Mouse (Mus musculus) heart, adult 2 months (tissue): ENCODE measurements at regions not wholly inside any gene's neighbourhood (a gene's known extent, or its start where the extent isn't known, plus 50 kb on each side); places are given as distances from the start of the nearest gene placed in this dataset.

Experiments
- DNase-seq, 2 experiments: peaks; one replicate each; pipeline ENCODE4 v3.0.0; 2021
- H3K27ac ChIP-seq: fragments of 200-600 bp; 2 replicates; pipeline ENCODE4 v1.8.1; 2022
- H3K27me3 ChIP-seq: fragments of 200-500 bp; 2 replicates; pipeline ENCODE4 v1.6.1; 2012; ENCODE audit warnings: mild to moderate bottlenecking, low read length, inconsistent platforms, mixed read lengths; ENCODE audit not compliant: control insufficient read depth, insufficient read depth
- H3K36me3 ChIP-seq: fragments of 200-500 bp; 2 replicates; pipeline ENCODE4 v1.6.1; 2012; ENCODE audit warnings: low read length, inconsistent platforms; ENCODE audit not compliant: control insufficient read depth, insufficient read depth
- H3K4me1 ChIP-seq: fragments of 200-500 bp; 2 replicates; pipeline ENCODE4 v1.6.1; 2011; ENCODE audit warnings: low read length; ENCODE audit not compliant: control insufficient read depth, insufficient read depth
- H3K4me3 ChIP-seq: fragments of 200-600 bp; 2 replicates; pipeline ENCODE4 v1.8.1; 2022
- H3K79me2 ChIP-seq: fragments of 200-500 bp; replicated peaks from 2 replicates; pipeline ENCODE4 v1.6.1; 2012; ENCODE audit warnings: mild to moderate bottlenecking, inconsistent platforms, low read length, moderate library complexity, mixed read lengths; ENCODE audit not compliant: control insufficient read depth, insufficient read depth
- H3K9ac ChIP-seq: fragments of 200-500 bp; 2 replicates; pipeline ENCODE4 v1.6.1; 2012; ENCODE audit warnings: low read depth, mild to moderate bottlenecking, control low read depth, inconsistent platforms, low read length, mixed read lengths
- CTCF ChIP-seq: fragments of 200-600 bp; IDR thresholded peaks from 2 replicates; pipeline ENCODE4 v1.8.1; 2022; ENCODE audit warnings: antibody characterized with exemption, mild to moderate bottlenecking, moderate library complexity
- EP300 ChIP-seq: fragments of 200-500 bp; IDR thresholded peaks from 2 replicates; pipeline ENCODE4 v1.6.1; 2011; ENCODE audit warnings: low read depth, low read length, control low read depth; ENCODE audit not compliant: insufficient read depth
- POLR2A ChIP-seq: fragments of 200-500 bp; IDR thresholded peaks from 2 replicates; pipeline ENCODE4 v1.6.1; 2011; ENCODE audit warnings: mild to moderate bottlenecking, low read depth, low read length, control low read depth; ENCODE audit not compliant: insufficient read depth
- WGBS: fragments of 180-500 bp; shearing (Covaris S2); methylation state at CpG from one replicate; pipeline ENCODE4 v1.1.7; 2018; 5-methylcytosine and 5-hydroxymethylcytosine counted together
- intact Hi-C: fragments of 180-260 bp; cut with DNase I; formaldehyde crosslinking; loops from one replicate; pipeline ENCODE4 v1.15.1; 2025

DNA sequence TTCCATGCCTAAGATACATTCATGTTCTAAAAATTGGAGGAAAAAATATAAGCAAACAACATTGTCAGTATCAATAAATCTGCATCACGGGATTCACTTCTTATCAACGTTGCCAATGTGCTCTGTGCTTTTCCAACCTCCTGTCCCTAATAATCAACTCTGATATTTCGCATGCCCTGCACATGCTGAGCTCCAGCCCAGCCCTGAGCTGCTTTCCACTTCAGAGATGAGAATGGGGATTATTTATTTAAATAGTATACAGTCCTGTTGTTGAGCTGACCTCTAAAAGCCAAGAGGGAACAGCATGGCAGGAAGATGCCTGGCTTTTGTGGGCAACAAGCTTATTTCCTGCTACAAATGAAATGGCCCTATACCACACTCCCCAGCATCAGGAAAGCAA, 786.2 kb downstream of the Car8 start:
- Histone ChIP-seq H3K4me1 (no peaks in the 10 kb centered on the region), H3K4me3 (no peak overlapping the region), H3K27ac (no peak overlapping the region), H3K27me3 (no peaks in the 10 kb centered on the region), H3K9ac (no peak overlapping the region), H3K36me3 (no peaks in the 10 kb centered on the region), H3K79me2 (no peaks in the 10 kb centered on the region)
- WGBS, result 68% methylated on average over 3 of the region's 3 CpGs
- intact Hi-C loops, result no loop called here
- no peak for TF ChIP-seq EP300
- TF ChIP-seq CTCF, result no peak
- no peak for TF ChIP-seq POLR2A
- no peak for DNase-seq

DNA sequence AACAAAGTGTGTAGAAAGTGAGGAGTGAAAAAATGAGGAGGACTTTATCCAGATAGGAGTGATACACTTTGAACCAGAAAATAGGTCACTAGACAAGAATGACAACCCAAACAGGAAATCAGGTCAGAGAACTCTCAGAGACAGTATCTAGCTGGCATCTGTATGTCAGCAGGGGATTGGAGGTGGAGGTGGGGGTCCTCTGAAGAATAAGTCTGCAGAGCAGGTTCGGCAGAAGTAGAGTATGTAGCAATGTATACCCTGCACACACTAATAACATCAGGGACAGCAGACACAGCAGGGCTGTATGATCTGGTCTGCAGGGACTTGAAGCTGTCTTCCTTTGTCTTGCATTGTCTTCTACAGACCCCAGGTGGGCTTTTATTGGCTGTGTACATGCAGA, 787.9 kb downstream of the Car8 start:
- TF ChIP-seq CTCF, result no peak
- no peak for TF ChIP-seq POLR2A
- TF ChIP-seq EP300, result no peak
- Histone ChIP-seq H3K9ac (no peak overlapping the region), H3K4me3 (no peak overlapping the region), H3K27ac (no peak overlapping the region), H3K4me1 (no peaks in the 10 kb centered on the region), H3K79me2 (no peaks in the 10 kb centered on the region), H3K27me3 (no peaks in the 10 kb centered on the region), H3K36me3 (no peaks in the 10 kb centered on the region)
- intact Hi-C loops, result no loop called here
- no peak for DNase-seq
- 47% methylated on average over 1 of the region's 1 CpGs for whole genome bisulfite sequencing

DNA sequence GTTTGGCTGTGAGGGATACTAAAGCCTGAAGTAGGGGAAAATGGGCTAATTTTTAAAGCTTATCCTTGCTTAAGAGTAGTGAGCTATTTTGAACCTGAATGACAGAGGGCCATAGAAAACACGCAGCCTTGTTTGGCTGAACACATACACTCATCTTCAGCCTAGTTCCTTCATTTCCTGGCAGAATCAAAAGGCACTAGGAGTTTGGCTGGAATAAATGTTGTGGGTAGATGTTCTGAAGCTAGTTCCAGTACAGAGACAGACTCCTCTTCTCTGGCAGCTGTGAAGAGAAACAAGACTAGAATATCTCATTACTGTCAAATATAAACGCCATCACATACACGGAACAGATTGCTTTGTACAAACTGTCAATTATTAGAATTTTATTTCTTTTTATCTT, 809.5 kb downstream of the Car8 start:
- Histone ChIP-seq H3K27me3 (no peaks in the 10 kb centered on the region), H3K36me3 (no peaks in the 10 kb centered on the region), H3K4me1 (no peaks in the 10 kb centered on the region), H3K9ac (no peak overlapping the region), H3K79me2 (no peaks in the 10 kb centered on the region), H3K27ac (no peak overlapping the region), H3K4me3 (no peak overlapping the region)
- DNase-seq, result no peak
- TF ChIP-seq EP300 (no peak), CTCF (no peak), POLR2A (no peak)
- WGBS, result 74% methylated on average over 3 of the region's 3 CpGs
- intact Hi-C loops, result no loop called here

DNA sequence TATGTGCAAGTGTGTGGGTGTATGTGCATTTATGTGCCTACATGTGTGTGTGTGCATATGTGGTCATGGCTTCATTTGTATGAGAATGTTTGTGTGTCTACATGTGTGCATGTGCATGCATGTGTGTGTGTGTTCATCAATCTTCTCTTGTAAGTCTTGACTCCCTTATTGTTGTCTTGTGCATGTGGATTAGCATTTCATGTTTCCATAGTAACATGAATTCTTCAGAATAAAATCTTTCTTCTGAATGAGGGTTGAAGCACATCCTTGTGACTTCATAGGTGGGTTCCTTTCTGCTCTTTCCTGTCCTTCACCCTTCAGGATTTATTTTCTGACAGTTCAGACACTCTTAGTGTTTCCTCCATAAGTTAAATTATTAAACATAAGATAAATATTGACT, 814.8 kb downstream of the Car8 start:
- no peak overlapping the region for H3K27ac ChIP-seq
- H3K4me1 ChIP-seq, result no peaks in the 10 kb centered on the region
- intact Hi-C loops, result no loop called here
- no peaks in the 10 kb centered on the region for H3K36me3 ChIP-seq
- H3K9ac ChIP-seq, result no peak overlapping the region
- H3K4me3 ChIP-seq, result no peak overlapping the region
- H3K27me3 ChIP-seq, result no peaks in the 10 kb centered on the region
- TF ChIP-seq EP300 (no peak), POLR2A (no peak), CTCF (no peak)
- no peak for DNase-seq
- no peaks in the 10 kb centered on the region for H3K79me2 ChIP-seq

DNA sequence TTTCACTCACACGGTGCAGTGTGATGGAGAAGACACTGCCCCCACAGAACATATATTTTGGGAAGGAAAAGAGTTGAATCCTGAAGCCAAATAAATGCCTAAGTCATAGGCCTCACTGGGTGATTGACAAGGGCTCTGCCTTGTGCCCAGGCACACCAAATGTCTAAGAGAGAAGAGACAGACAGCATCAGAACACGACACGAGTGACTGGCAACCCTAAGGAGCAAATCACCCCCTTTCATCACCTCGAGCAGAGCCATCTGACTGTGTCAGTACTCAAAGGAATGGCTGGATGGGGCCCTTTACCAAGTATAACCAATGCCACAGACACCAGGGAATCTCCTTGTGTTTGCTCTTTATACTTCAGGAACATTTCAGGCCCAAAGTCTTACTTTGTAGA, 815.6 kb downstream of the Car8 start:
- intact Hi-C loops, result no loop called here
- Histone ChIP-seq H3K4me1 (no peaks in the 10 kb centered on the region), H3K36me3 (no peaks in the 10 kb centered on the region), H3K4me3 (no peak overlapping the region), H3K27me3 (no peaks in the 10 kb centered on the region), H3K79me2 (no peaks in the 10 kb centered on the region), H3K27ac (no peak overlapping the region), H3K9ac (no peak overlapping the region)
- TF ChIP-seq CTCF (no peak), POLR2A (no peak), EP300 (no peak)
- WGBS, result 57% methylated on average over 4 of the region's 4 CpGs
- no peak for DNase-seq

DNA sequence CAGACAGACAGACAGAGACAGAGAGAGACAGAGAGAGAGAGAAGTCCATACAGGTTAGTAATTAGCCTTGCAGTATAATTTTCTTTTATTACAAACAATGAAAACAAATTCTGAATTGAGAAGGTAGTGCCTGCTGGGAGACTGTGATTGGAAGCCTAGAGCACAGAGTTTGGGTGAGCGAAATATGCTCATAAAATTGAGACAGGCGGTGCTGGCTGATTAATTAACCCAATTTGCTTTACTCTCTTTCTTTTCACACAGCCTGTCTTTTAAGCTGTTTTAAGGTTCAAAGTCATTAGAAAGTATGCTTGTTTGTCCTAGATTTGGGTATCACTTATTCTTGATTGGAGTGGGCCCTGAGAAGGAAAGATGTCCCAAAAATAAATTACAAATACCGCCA, 816.1 kb downstream of the Car8 start:
- intact Hi-C loops, result no loop called here

More for the DNA sequence above, 816.1 kb downstream of the Car8 start:
- Histone ChIP-seq H3K36me3 (no peaks in the 10 kb centered on the region), H3K9ac (no peak overlapping the region), H3K4me1 (no peaks in the 10 kb centered on the region), H3K79me2 (no peaks in the 10 kb centered on the region), H3K27me3 (no peaks in the 10 kb centered on the region), H3K4me3 (no peak overlapping the region), H3K27ac (no peak overlapping the region)
- no peak for DNase-seq
- TF ChIP-seq CTCF, result no peak
- no peak for TF ChIP-seq POLR2A
- no peak for TF ChIP-seq EP300
- 98% methylated on average over 3 of the region's 3 CpGs for WGBS
